Comparison of ENCODE assay signal across 26 mouse cellular contexts in genomic region chr4:118282182-118282562, GRCm38 (mm10). TPM values are rescaled to one million over a fixed set of nuclear protein-coding genes. Genes with fewer than 3 reads are reported as not detected.
DNase-seq lines count a peak whose midpoint lies in the region; ATAC-seq and TF ChIP-seq lines count a peak whose summit lies in the region.
"Had no signal": no experiment of that assay in that cellular context is flagged by ENCODE, and none has a peak within 500 bp of the region (broad histone marks: within the 10 kb centered on the region; RNA-seq: fewer than 3 reads in every experiment).

No protein-coding gene starts in this region.

- in situ Hi-C loops in ES-E14 (cut with MboI; ENCODE audit: low sequenced_read_pairs in 2 of 2, unreplicated experiment in 2 of 2), result no loop called here

- 17% methylated on average over 1 of the region's 1 CpGs for WGBS in forebrain, embryonic 14.5 days
- 3% methylated on average over 1 of the region's 1 CpGs for WGBS in forebrain, embryonic 16.5 days
- 42% methylated on average over 1 of the region's 1 CpGs for WGBS in kidney, postnatal 0 days
- WGBS in midbrain, embryonic 10.5 days, result 81% methylated on average over 1 of the region's 1 CpGs
- 68% methylated on average over 1 of the region's 1 CpGs for WGBS in midbrain, embryonic 15.5 days

- no peak overlapping the region for H3K4me2 ChIP-seq in forebrain, embryonic 14.5 days (ENCODE audit: low read length)
- H3K4me2 ChIP-seq in forebrain, embryonic 16.5 days (ENCODE audit: low read length), result no peak overlapping the region
- H3K4me2 ChIP-seq in kidney, postnatal 0 days (ENCODE audit: low read length), result no peak overlapping the region
- H3K4me2 ChIP-seq in midbrain, embryonic 15.5 days, result no peak overlapping the region
- H3K4me2 ChIP-seq: hindbrain, embryonic 15.5 days; liver, embryonic 12.5 days had no signal

- H3K27ac ChIP-seq in forebrain, embryonic 14.5 days (ENCODE audit: low read depth, low read length), result no peak overlapping the region
- H3K27ac ChIP-seq in forebrain, embryonic 16.5 days (ENCODE audit: low read length), result no peak overlapping the region
- no peak overlapping the region; the same call in 1 of the 2 replicates for H3K27ac ChIP-seq in kidney, postnatal 0 days
- peak overlapping the region; percentile 46; the same call in 1 of the 2 replicates for H3K27ac ChIP-seq in midbrain, embryonic 10.5 days (replicated peaks)
- no peak overlapping the region for H3K27ac ChIP-seq in midbrain, embryonic 15.5 days
- no peak overlapping the region; the same call in 1 of the 2 replicates for H3K27ac ChIP-seq in ES-E14 (ENCODE audit: insufficient read depth, low read depth, low read length, poor library complexity, severe bottlenecking)
- H3K27ac ChIP-seq: heart, adult 2 months; hindbrain, embryonic 15.5 days; liver, embryonic 12.5 days had no signal

- H3K4me3 ChIP-seq in forebrain, embryonic 14.5 days (ENCODE audit: low read depth, low read length), result no peak overlapping the region
- H3K4me3 ChIP-seq in forebrain, embryonic 16.5 days (replicated peaks; ENCODE audit: low read length), result no peak overlapping the region
- H3K4me3 ChIP-seq in kidney, postnatal 0 days (replicated peaks; ENCODE audit: low read depth, low read length), result no peak overlapping the region
- H3K4me3 ChIP-seq in midbrain, embryonic 10.5 days, result no peak overlapping the region
- no peak overlapping the region for H3K4me3 ChIP-seq in midbrain, embryonic 15.5 days
- no peak overlapping the region for H3K4me3 ChIP-seq in ES-E14 (ENCODE audit: insufficient read depth in 1 of 2, low read depth in 1 of 2, low read length in 2 of 2, poor library complexity in 1 of 2, severe bottlenecking in 1 of 2)
- H3K4me3 ChIP-seq: heart, adult 2 months; hindbrain, embryonic 15.5 days; liver, embryonic 12.5 days; megakaryocyte, embryonic 14.5 days had no signal

- no peak for DNase-seq in forebrain, embryonic 14.5 days (ENCODE audit: low spot score)
- DNase-seq in kidney, postnatal 0 days (ENCODE audit: low spot score), result no peak
- no peak for DNase-seq in kidney, postnatal 14 days
- DNase-seq in midbrain, embryonic 10.5 days (ENCODE audit: low spot score), result no peak
- no peak for DNase-seq in ES-E14 (ENCODE audit: low read depth, low spot score)
- DNase-seq in spleen, adult 12 weeks (ENCODE audit: low spot score), result no peak
- DNase-seq: adrenal gland, adult 2 months; cerebellum, adult 18-20 months; cerebellum, postnatal 10 days; forebrain, postnatal 0 days; heart, adult 2 months; kidney, adult 11 months; liver, postnatal 0 days; lung, postnatal 4 days; right cerebral cortex, postnatal 25 days; spleen, adult 18-20 months; thymus, adult 2 months; thymus, postnatal 36 days had no signal

- H3K9me3 ChIP-seq in forebrain, embryonic 14.5 days (replicated peaks; ENCODE audit: control insufficient read depth, low read length), result no peaks in the 10 kb centered on the region
- no peaks in the 10 kb centered on the region for H3K9me3 ChIP-seq in forebrain, embryonic 16.5 days (ENCODE audit: control insufficient read depth, low read length)
- H3K9me3 ChIP-seq in kidney, postnatal 0 days (replicated peaks; ENCODE audit: low read length), result no peaks in the 10 kb centered on the region
- H3K9me3 ChIP-seq in midbrain, embryonic 10.5 days (replicated peaks), result no peaks in the 10 kb centered on the region
- no peaks in the 10 kb centered on the region for H3K9me3 ChIP-seq in midbrain, embryonic 15.5 days
- no peaks in the 10 kb centered on the region for H3K9me3 ChIP-seq in ES-E14 (ENCODE audit: control insufficient read depth, insufficient read depth, low read depth, low read length)
- H3K9me3 ChIP-seq: hindbrain, embryonic 15.5 days; liver, embryonic 12.5 days; megakaryocyte, embryonic 14.5 days had no signal

- H3K9ac ChIP-seq in forebrain, embryonic 14.5 days (ENCODE audit: low read length), result 0 out of 2 replicates have a peak overlapping the region, but pooled peaks have one; percentile 3
- no peak overlapping the region for H3K9ac ChIP-seq in forebrain, embryonic 16.5 days (replicated peaks; ENCODE audit: low read depth, low read length)
- peak overlapping the region; percentile 27; the same call in 1 of the 2 replicates for H3K9ac ChIP-seq in kidney, postnatal 0 days (ENCODE audit: low read depth, low read length)
- no peak overlapping the region for H3K9ac ChIP-seq in midbrain, embryonic 15.5 days
- H3K9ac ChIP-seq in ES-E14 (ENCODE audit: insufficient read depth, low read depth, low read length, poor library complexity, severe bottlenecking), result peak overlapping the region; percentile 10; the same call in 1 of the 2 replicates
- H3K9ac ChIP-seq: forebrain, postnatal 0 days; hindbrain, embryonic 15.5 days; liver, embryonic 12.5 days; liver, postnatal 0 days had no signal

- TF ChIP-seq CTCF in kidney, postnatal 0 days (IDR thresholded peaks at IDR 0.05; ENCODE audit: low read depth), result no peak

- no peak for ATAC-seq in forebrain, embryonic 14.5 days
- ATAC-seq in forebrain, embryonic 16.5 days, result no peak
- ATAC-seq in kidney, postnatal 0 days (replicated peaks; ENCODE audit: low FRiP score, low read depth), result no peak
- ATAC-seq in midbrain, embryonic 15.5 days (replicated peaks), result no peak
- ATAC-seq: activated CD4-positive, CD25-positive, alpha-beta regulatory T cell, adult 4 months; forebrain, postnatal 0 days; inflammation-experienced regulatory T-cells, adult 6 months; liver, embryonic 12.5 days; liver, postnatal 0 days; midbrain, embryonic 16.5 days had no signal

- H3K36me3 ChIP-seq in forebrain, embryonic 14.5 days (ENCODE audit: control insufficient read depth, insufficient read depth, low read length), result peaks cover 36% of the 10 kb centered on the region
- 0 out of 2 replicates have a peak, but pooled peaks cover 3% of the 10 kb centered on the region for H3K36me3 ChIP-seq in forebrain, embryonic 16.5 days (ENCODE audit: control insufficient read depth, insufficient read depth)
- H3K36me3 ChIP-seq in kidney, postnatal 0 days (ENCODE audit: insufficient read depth, low read length), result 0 out of 2 replicates have a peak, but pooled peaks cover 11% of the 10 kb centered on the region
- peaks cover 84% of the 10 kb centered on the region for H3K36me3 ChIP-seq in midbrain, embryonic 10.5 days
- H3K36me3 ChIP-seq in midbrain, embryonic 15.5 days (replicated peaks), result 0 out of 2 replicates have a peak, but pooled peaks cover 5% of the 10 kb centered on the region
- H3K36me3 ChIP-seq in ES-E14 (ENCODE audit: control insufficient read depth, insufficient read depth, low read length, poor library complexity, severe bottlenecking), result peaks cover 27% of the 10 kb centered on the region

- H3K4me1 ChIP-seq in forebrain, embryonic 14.5 days (ENCODE audit: control insufficient read depth, insufficient read depth, low read length), result peaks cover 14% of the 10 kb centered on the region
- peaks cover 13% of the 10 kb centered on the region for H3K4me1 ChIP-seq in forebrain, embryonic 16.5 days (replicated peaks; ENCODE audit: control insufficient read depth, insufficient read depth, low read length)
- peaks cover 25% of the 10 kb centered on the region; the same call in 1 of the 2 replicates for H3K4me1 ChIP-seq in kidney, postnatal 0 days (replicated peaks; ENCODE audit: insufficient read depth, low read length)
- peaks cover 72% of the 10 kb centered on the region for H3K4me1 ChIP-seq in midbrain, embryonic 10.5 days
- H3K4me1 ChIP-seq in midbrain, embryonic 15.5 days, result peaks cover 32% of the 10 kb centered on the region
- peaks cover 13 to 58% of the 10 kb centered on the region in 2 experiments for H3K4me1 ChIP-seq in ES-E14 (ENCODE audit: control insufficient read depth in 2 of 2, insufficient read depth in 2 of 2, low read length in 2 of 2, poor library complexity in 1 of 2)
- H3K4me1 ChIP-seq: megakaryocyte, embryonic 14.5 days had no signal

- H3K27me3 ChIP-seq in forebrain, embryonic 14.5 days (replicated peaks; ENCODE audit: control insufficient read depth, insufficient read depth, low read length), result no peaks in the 10 kb centered on the region
- H3K27me3 ChIP-seq in forebrain, embryonic 16.5 days (replicated peaks; ENCODE audit: control insufficient read depth, insufficient read depth, low read length), result no peaks in the 10 kb centered on the region
- no peaks in the 10 kb centered on the region for H3K27me3 ChIP-seq in kidney, postnatal 0 days (ENCODE audit: insufficient read depth, low read length)
- no peaks in the 10 kb centered on the region for H3K27me3 ChIP-seq in midbrain, embryonic 10.5 days (ENCODE audit: low read depth, poor library complexity, severe bottlenecking)
- H3K27me3 ChIP-seq in midbrain, embryonic 15.5 days (replicated peaks), result no peaks in the 10 kb centered on the region
- H3K27me3 ChIP-seq: hindbrain, embryonic 15.5 days; liver, embryonic 12.5 days had no signal

TF ChIP-seq in ES-E14, 5 proteins besides CTCF, POLR2A, EP300 and RAD21:
- TF ChIP-seq MAFK (IDR thresholded peaks at IDR 0.05; ENCODE audit: insufficient read depth, low read depth, low read length) (no peak), CHD2 (IDR thresholded peaks at IDR 0.05; ENCODE audit: low read depth, low read length) (no peak), ZC3H11A (IDR thresholded peaks at IDR 0.05; ENCODE audit: borderline replicate concordance, low read depth, low read length) (no peak), HCFC1 (IDR thresholded peaks at IDR 0.05; ENCODE audit: borderline replicate concordance, insufficient read depth, low read length) (no peak), ZNF384 (IDR thresholded peaks at IDR 0.05; ENCODE audit: low read depth, low read length) (no peak)
TF ChIP-seq in ES-E14: peak in this region for 0.

RNA-seq across cellular contexts. Expression of gene Ptprf, which starts 9.0 kb away (rescaled TPM):
- 42.0 and 50.2 TPM in 2 replicates for polyA plus RNA-seq in forebrain, embryonic 14.5 days (2014; fragmentation: Nextera tagmentation; extraction: Ambion mirVana)
- 77.0 and 81.6 TPM in 2 replicates for polyA plus RNA-seq in forebrain, embryonic 16.5 days (2015; fragmentation: Nextera tagmentation; extraction: Ambion mirVana)
- 34.0 and 37.6 TPM in 2 replicates for polyA plus RNA-seq in kidney, postnatal 0 days (2015; fragmentation: Nextera tagmentation; extraction: Ambion mirVana)
- polyA plus RNA-seq in midbrain, embryonic 10.5 days (2016; fragmentation: Nextera tagmentation; extraction: Ambion mirVana), result 94.4 and 103 TPM in 2 replicates
- polyA plus RNA-seq in midbrain, embryonic 15.5 days (2015; fragmentation: Nextera tagmentation; extraction: Ambion mirVana), result 93.9 and 94.2 TPM in 2 replicates
- 226 and 491 TPM in 2 replicates for total RNA-seq in ES-E14 (2012; rRNA removed)

Comparison
In these comparisons a context has a peak if more than half of its experiments do, and no peak if none do; other contexts are left out.
1. H3K9ac ChIP-seq: peak in forebrain, embryonic 14.5 days (single experiment), kidney, postnatal 0 days (single experiment) and ES-E14 (single experiment); none in forebrain, embryonic 16.5 days (single experiment) and midbrain, embryonic 15.5 days (single experiment).